Mouse (Mus musculus) heart, embryonic 11.5 days (tissue): Measurements from ENCODE around the gene Zfp51. TPM values are rescaled to one million over a fixed set of nuclear protein-coding genes. Genes with fewer than 3 reads are reported as not detected.
A peak's percentile ranks its signal among the peaks of the same experiment; 100 is the strongest.
"Not testable (repeated sequence)": the region's sequence is repeated elsewhere in the genome, so short reads cannot be mapped to it uniquely, and the experiment has no call there.

Experiments
- ATAC-seq: fragments of 200-750 bp; cut with Nextera tagmentation; replicated peaks from 2 replicates; pipeline ENCODE4 v1.8.0; 2017; ENCODE audit warnings: moderate library complexity; ENCODE audit not compliant: insufficient number of reproducible peaks, low FRiP score, low TSS enrichment
- H3K27ac ChIP-seq: fragments of 300-500 bp; sonication (generic); 2 replicates; pipeline ENCODE4 v1.5.1; 2014; ENCODE audit warnings: mild to moderate bottlenecking, low read depth, low read length
- H3K27me3 ChIP-seq: fragments of 300-500 bp; sonication (generic); 2 replicates; pipeline ENCODE4 v1.6.1; 2014; ENCODE audit warnings: mild to moderate bottlenecking, low read length, mixed read lengths; ENCODE audit not compliant: control insufficient read depth, insufficient read depth
- H3K36me3 ChIP-seq: fragments of 300-500 bp; sonication (generic); 2 replicates; pipeline ENCODE4 v1.6.1; 2014; ENCODE audit warnings: mild to moderate bottlenecking, low read length, moderate library complexity, mixed read lengths; ENCODE audit not compliant: control insufficient read depth, insufficient read depth
- H3K4me1 ChIP-seq: fragments of 300-500 bp; sonication (generic); 2 replicates; pipeline ENCODE4 v1.6.1; 2014; ENCODE audit warnings: low read length; ENCODE audit not compliant: control insufficient read depth, insufficient read depth
- H3K4me2 ChIP-seq: fragments of 300-500 bp; sonication (generic); 2 replicates; pipeline ENCODE4 v1.6.1; 2014; ENCODE audit warnings: mild to moderate bottlenecking, moderate library complexity
- H3K4me3 ChIP-seq: fragments of 300-500 bp; sonication (generic); 2 replicates; pipeline ENCODE4 v1.5.1; 2014; ENCODE audit warnings: low read depth, low read length
- H3K9ac ChIP-seq: fragments of 300-500 bp; sonication (generic); 2 replicates; pipeline ENCODE4 v1.6.1; 2014; ENCODE audit warnings: mild to moderate bottlenecking, low read depth, low read length, moderate library complexity
- H3K9me3 ChIP-seq: fragments of 300-500 bp; sonication (generic); replicated peaks from 2 replicates; pipeline ENCODE4 v1.6.1; 2016; ENCODE audit warnings: low read length; ENCODE audit not compliant: control insufficient read depth
- WGBS: fragments of 180-500 bp; shearing (Covaris S2); extraction: QIAGEN DNeasy Blood & Tissue Kit; methylation state at CpG from one replicate; pipeline ENCODE4 v1.1.7; 2014; ENCODE audit not compliant: insufficient replicate concordance; 5-methylcytosine and 5-hydroxymethylcytosine counted together
- polyA plus RNA-seq: library from polyadenylated mRNA; unstranded; fragments of >200 nt; fragmentation: Nextera tagmentation; extraction: Ambion mirVana; gene quantifications from 2 replicates; pipeline ENCODE4 v1.2.1, GENCODE M21; 2014

The Zfp51 gene
- 12.1 and 13.8 TPM in 2 replicates for polyA plus RNA-seq

DNA sequence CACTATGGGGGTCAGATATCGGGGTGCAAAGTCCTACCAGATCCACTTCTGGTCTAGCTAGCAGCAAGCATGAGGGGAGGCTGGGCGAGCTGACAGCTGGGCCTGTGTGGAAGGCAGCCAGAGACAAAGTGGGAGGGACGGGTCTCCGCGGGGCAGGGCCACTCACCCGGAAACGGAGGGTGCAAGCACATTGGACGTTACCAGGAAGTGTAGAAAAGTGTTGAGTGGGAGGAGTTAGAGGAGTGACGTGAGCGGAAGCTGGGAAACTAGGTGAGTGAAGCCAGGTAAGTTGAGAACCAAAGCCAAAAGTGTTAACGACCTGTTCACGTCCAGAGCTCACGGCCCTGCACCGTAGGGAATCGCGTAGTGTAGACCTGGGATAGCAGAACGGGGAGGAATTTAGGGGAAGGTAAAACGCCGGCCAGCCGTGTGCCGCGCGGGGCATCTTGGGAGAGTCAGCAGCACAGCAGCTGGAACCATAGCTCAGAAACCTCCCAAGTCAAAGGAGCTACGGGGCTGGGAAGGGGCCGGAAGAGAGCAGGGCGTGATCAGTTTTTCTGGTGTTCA lies at the start of gene Zfp51:
TSS of gene Zfp51 (plus strand) at position 237 of the 567 bp plus-strand sequence.
- Histone ChIP-seq H3K9me3 (no peaks in the 10 kb centered on the region), H3K4me2 (peak within 1 kb of the TSS; percentile 69), H3K27ac (peak within 1 kb of the TSS; percentile 51), H3K27me3 (no peaks in the 10 kb centered on the region), H3K36me3 (no peaks in the 10 kb centered on the region), H3K4me3 (peak within 1 kb of the TSS; percentile 61), H3K9ac (peak within 1 kb of the TSS; percentile 70), H3K4me1 (peaks cover 5% of the 10 kb centered on the region)
- peak; percentile 100 for ATAC-seq
- under 1% methylated on average over 26 of the region's 26 CpGs for WGBS

DNA sequence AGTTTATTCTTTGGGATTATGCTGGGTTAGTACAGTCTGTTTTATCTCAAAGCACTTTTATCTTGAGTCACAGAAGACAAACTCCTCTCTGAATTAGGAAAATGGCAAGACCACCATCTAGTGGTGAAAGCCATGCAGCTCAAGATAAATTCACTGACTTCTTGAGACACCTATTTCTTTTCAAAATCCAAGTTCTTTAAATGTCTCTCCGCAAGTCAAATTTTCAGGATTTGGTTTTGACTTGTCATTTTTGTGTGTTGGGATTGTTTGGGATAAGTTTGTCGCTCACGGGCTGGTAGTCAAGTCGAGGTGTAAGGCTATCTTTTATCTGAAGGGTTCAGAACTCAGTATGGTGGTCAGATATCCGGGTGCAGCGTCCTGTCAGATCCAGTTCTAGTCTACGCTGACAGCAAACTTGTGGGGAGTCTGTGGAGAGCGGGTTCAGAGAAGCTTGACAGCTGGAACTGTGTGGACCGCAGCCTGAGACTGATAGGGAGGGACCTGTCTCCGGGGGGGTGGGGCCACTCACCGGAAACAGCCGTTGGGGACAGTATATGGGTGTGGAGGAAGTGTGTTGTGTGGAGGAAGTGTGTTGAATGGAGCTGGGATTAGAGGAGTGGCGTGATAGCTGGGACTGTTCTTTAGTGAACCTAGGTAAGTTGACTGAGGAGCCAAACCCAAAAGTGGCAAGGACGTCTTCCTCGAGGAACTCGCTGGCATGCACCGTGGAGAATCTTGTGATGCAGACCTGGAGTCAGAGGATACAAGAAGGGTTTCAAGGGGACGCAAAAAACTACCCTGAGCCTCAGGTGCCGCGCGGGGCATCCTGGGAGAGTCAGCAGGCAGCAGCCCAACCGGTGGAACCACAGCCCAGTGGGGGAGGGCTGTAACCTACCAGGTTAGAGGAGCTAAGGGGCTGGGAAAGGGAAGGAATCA lies 27.2 kb upstream of the Zfp51 start, which contains the start of gene Zfp54:
TSS of gene Zfp54 (plus strand) at position 564 of the 936 bp plus-strand sequence.
- H3K9ac ChIP-seq, result peak within 1 kb of the TSS; percentile 73
- peak within 1 kb of the TSS; percentile 70 for H3K27ac ChIP-seq
- H3K4me2 ChIP-seq, result peak within 1 kb of the TSS; percentile 95
- H3K4me1 ChIP-seq, result no peaks in the 10 kb centered on the region
- H3K36me3 ChIP-seq, result no peaks in the 10 kb centered on the region
- WGBS, result under 1% methylated on average over 22 of the region's 22 CpGs
- H3K9me3 ChIP-seq, result no peaks in the 10 kb centered on the region
- ATAC-seq, result peak; percentile 100
- H3K4me3 ChIP-seq, result peak within 1 kb of the TSS; percentile 43
- no peaks in the 10 kb centered on the region for H3K27me3 ChIP-seq

DNA sequence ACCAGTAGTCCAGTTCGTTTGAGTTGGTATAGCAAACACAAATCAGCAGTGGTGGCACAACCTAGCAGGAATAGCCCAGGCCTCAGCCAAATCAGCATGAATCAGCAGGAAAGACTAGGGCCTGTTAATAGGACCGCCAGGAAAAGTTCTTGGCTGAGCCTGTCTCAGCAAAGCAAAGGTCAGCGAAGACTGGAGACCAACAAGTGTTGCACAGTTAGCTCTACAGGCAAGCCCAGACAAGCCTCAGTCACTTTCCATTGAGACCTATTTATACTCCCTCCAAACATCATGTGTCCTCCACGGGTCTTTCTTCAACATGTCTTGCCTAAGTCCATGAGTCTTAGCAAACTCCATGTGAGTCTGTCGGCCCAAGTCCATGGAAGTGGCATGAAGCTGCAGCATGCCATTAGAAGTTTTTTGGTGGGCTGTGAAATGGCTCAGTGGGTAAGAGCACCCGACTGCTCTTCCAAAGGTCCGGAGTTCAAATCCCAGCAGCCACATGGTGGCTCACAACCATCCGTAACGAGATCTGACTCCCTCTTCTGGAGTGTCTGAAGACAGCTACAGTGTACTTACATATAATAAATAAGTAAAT lies 11.3 kb upstream of the Zfp51 start:
- H3K4me1 ChIP-seq, H3K9ac ChIP-seq, H3K4me2 ChIP-seq, H3K9me3 ChIP-seq, H3K36me3 ChIP-seq, H3K27me3 ChIP-seq, H3K4me3 ChIP-seq, ATAC-seq, H3K27ac ChIP-seq: not testable (repeated sequence)
- WGBS, result 79% methylated on average over 9 of the region's 9 CpGs

DNA sequence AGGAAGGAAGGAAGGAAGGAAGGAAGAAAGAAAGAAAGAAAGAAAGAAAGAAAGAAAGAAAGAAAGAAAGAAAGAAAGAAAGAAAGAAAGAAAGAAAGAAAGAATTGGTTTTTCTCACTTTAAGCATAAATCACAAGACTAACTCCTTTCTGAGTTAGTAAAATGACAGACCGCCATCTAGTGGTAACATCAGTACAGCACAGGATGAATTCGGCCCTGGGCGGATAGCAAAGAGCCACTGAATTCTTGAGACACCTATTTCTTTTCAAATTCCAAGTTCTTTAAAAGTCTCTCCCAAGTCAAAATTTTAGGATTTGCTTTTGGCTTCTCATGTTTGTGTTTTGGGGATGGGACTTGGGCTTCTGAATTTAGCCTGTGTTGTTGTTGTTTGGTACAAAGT lies 505 bp upstream of the Zfp51 start:
- H3K4me3 ChIP-seq, result peak overlapping the region; percentile 61
- H3K36me3 ChIP-seq, result no peaks in the 10 kb centered on the region
- peaks cover 5% of the 10 kb centered on the region for H3K4me1 ChIP-seq
- ATAC-seq, result peak; percentile 70
- no peaks in the 10 kb centered on the region for H3K9me3 ChIP-seq
- peak overlapping the region; percentile 65 for H3K9ac ChIP-seq
- no peaks in the 10 kb centered on the region for H3K27me3 ChIP-seq
- peak overlapping the region; percentile 51; the same call in 1 of the 2 replicates for H3K27ac ChIP-seq
- H3K4me2 ChIP-seq, result peak overlapping the region; percentile 69
- 0% methylated on average over 3 of the region's 3 CpGs for WGBS

DNA sequence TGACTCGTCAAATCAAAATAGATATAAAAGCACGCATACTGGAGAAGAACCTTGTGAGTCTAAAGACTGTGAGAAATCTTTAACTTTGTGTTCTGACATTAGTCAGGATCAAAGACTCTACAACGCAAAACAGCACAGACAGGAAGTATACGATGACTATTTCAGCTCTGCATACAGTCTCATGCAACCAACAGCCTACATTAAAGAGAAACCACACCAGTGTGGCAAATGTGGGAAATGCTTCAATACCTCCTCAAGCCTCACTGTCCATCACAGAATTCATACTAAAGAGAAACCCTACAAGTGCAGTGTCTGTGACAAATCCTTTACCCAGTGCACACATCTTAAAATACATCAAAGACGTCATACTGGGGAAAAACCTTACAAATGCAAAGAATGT lies 13.4 kb downstream of the Zfp51 start:
- H3K4me3 ChIP-seq, result no peak overlapping the region
- ATAC-seq, result no peak
- peaks cover 11% of the 10 kb centered on the region for H3K36me3 ChIP-seq

DNA sequence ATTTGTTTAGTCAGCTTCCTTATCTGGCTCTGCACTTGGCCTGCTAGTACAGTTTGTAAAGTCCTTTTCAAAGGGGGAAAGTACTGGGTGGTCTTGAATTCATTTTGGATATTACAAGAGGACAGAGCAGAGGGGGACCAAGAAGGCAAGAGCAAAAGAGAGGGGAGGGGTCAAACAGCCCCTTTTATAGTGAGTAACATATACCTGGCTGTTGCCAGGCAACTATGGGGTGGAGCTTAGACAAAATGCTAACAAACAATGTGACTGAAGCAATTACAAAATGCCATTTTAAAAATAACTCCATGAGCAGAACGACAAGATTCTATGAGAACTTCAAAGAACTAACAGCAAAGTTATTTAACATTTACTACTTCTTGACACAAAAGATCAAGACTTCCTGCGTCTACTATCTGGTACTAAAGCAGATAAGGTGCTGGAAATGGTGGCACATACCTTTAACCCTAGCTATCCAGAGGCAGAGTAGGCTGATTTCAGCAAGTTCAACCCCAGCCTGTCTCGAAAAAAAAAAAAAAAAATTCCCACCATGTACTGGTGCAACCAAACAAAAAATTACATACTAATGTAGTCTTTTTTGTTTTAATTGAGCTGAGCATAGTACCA lies 22.0 kb downstream of the Zfp51 start:
- H3K4me3 ChIP-seq, result no peak overlapping the region
- no peaks in the 10 kb centered on the region for H3K36me3 ChIP-seq
- 36% methylated on average over 3 of the region's 3 CpGs for WGBS
- peaks cover 11% of the 10 kb centered on the region for H3K4me1 ChIP-seq
- no peak overlapping the region for H3K9ac ChIP-seq
- ATAC-seq, result no peak
- H3K27ac ChIP-seq, result no peak overlapping the region
- H3K4me2 ChIP-seq, result no peak overlapping the region
- no peaks in the 10 kb centered on the region for H3K27me3 ChIP-seq
- H3K9me3 ChIP-seq, result no peaks in the 10 kb centered on the region

More for the DNA sequence above, 13.4 kb downstream of the Zfp51 start:
- H3K4me2 ChIP-seq, result no peak overlapping the region
- H3K27me3 ChIP-seq, result no peaks in the 10 kb centered on the region
- H3K9me3 ChIP-seq, result no peaks in the 10 kb centered on the region
- WGBS, result 90% methylated on average over 5 of the region's 5 CpGs
- H3K9ac ChIP-seq, result no peak overlapping the region
- H3K4me1 ChIP-seq, result no peaks in the 10 kb centered on the region
- H3K27ac ChIP-seq, result no peak overlapping the region

DNA sequence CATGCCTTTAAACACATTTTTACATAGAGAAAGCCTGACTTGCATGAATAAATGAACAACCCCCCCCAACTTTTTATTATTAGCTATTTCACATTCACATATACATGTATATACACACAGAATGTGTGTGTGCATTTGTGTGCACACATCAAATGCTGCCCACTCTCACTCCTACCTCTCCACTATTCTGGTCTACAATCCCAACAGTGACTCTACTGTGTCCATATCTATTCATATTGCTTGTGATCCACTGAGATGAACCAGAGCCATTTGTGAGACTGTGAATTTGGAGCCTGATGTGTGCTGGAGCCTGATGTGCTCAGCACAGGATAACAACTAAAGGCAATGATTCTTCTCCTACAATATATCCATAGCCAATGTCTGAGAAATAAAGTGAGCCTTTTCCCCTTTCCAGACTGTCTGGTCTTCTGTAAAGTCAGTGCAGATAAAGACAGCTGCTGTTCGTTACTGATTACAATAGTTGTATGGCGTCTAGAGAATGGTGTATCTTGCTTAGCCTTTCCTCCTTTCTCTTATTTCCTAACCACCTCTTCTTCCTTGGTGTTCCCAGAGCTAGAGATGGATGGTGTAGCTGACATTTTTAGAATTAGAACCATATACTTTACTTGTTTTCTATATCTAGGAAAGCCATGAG lies 22.6 kb downstream of the Zfp51 start:
- no peak for ATAC-seq
- Histone ChIP-seq H3K27ac (no peak overlapping the region), H3K36me3 (no peaks in the 10 kb centered on the region), H3K27me3 (no peaks in the 10 kb centered on the region), H3K4me3 (no peak overlapping the region), H3K9me3 (no peaks in the 10 kb centered on the region), H3K4me1 (peaks cover 11% of the 10 kb centered on the region), H3K9ac (no peak overlapping the region), H3K4me2 (no peak overlapping the region)
- 23% methylated on average over 2 of the region's 2 CpGs for WGBS
